Mouse (Mus musculus) E14TG2a.4 (cell line): ENCODE measurements around the gene Ryr3.

Experiments used
- CTCF ChIP-seq: conservative IDR thresholded peaks from 2 replicates; pipeline ENCODE4 v1.5.1; 2014; ENCODE audit warnings: low read length
- NANOG ChIP-seq: IDR thresholded peaks from 2 replicates; pipeline ENCODE4 v1.6.1; 2014; ENCODE audit warnings: borderline replicate concordance, low read length, mixed read lengths

- TF ChIP-seq CTCF (no peak), NANOG (no peak)
These were observed 463.6 kb downstream of the Ryr3 start for GRCm38 (mm10) chr2:112753316-112753715.
